Mouse (Mus musculus) liver, embryonic 13.5 days (tissue): ENCODE data around the gene Gmnn. TPM values are rescaled to one million over a fixed set of nuclear protein-coding genes. Genes with fewer than 3 reads are reported as not detected.

Source experiments
- ATAC-seq: fragments of 200-750 bp; cut with Nextera tagmentation; 2 replicates; pipeline ENCODE4 v1.8.0; 2017; ENCODE audit warnings: low read depth, mild to moderate bottlenecking, moderate number of reproducible peaks, moderate library complexity
- DNase-seq: peaks from one replicate; pipeline ENCODE4 v3.0.0; 2022
- H3K27ac ChIP-seq: fragments of 300-500 bp; sonication (generic); 2 replicates; pipeline ENCODE4 v1.5.1; 2015; ENCODE audit warnings: moderate library complexity, mild to moderate bottlenecking, inconsistent platforms
- H3K27me3 ChIP-seq: fragments of 300-500 bp; sonication (generic); 2 replicates; pipeline ENCODE4 v1.6.1; 2015; ENCODE audit warnings: mild to moderate bottlenecking, inconsistent platforms
- H3K36me3 ChIP-seq: fragments of 300-500 bp; sonication (generic); 2 replicates; pipeline ENCODE4 v1.6.1; 2015; ENCODE audit warnings: mild to moderate bottlenecking, inconsistent platforms
- H3K4me1 ChIP-seq: fragments of 300-500 bp; sonication (generic); replicated peaks from 2 replicates; pipeline ENCODE4 v1.6.1; 2015; ENCODE audit warnings: inconsistent platforms
- H3K4me2 ChIP-seq: fragments of 300-500 bp; sonication (generic); 2 replicates; pipeline ENCODE4 v1.6.1; 2015; ENCODE audit warnings: inconsistent platforms, mild to moderate bottlenecking, moderate library complexity
- H3K4me3 ChIP-seq: fragments of 300-500 bp; sonication (generic); replicated peaks from 2 replicates; pipeline ENCODE4 v1.5.1; 2015; ENCODE audit warnings: mild to moderate bottlenecking, inconsistent platforms
- H3K9ac ChIP-seq: fragments of 300-500 bp; sonication (generic); 2 replicates; pipeline ENCODE4 v1.6.1; 2015; ENCODE audit warnings: mild to moderate bottlenecking, inconsistent platforms
- H3K9me3 ChIP-seq: fragments of 300-500 bp; sonication (generic); replicated peaks from 2 replicates; pipeline ENCODE4 v1.6.1; 2016; ENCODE audit warnings: inconsistent platforms
- WGBS: fragments of 180-500 bp; shearing (Covaris S2); methylation state at CpG from one replicate; pipeline ENCODE4 v1.1.7; 2015; ENCODE audit not compliant: insufficient replicate concordance; 5-methylcytosine and 5-hydroxymethylcytosine counted together
- polyA plus RNA-seq: library from polyadenylated mRNA; unstranded; fragments of >200 nt; fragmentation: Nextera tagmentation; extraction: Ambion mirVana; gene quantifications from 2 replicates; pipeline ENCODE4 v1.2.1, GENCODE M21; 2015

Gene Gmnn
- polyA plus RNA-seq, 1 experiment from 2014 or later, result 154 TPM

DNA sequence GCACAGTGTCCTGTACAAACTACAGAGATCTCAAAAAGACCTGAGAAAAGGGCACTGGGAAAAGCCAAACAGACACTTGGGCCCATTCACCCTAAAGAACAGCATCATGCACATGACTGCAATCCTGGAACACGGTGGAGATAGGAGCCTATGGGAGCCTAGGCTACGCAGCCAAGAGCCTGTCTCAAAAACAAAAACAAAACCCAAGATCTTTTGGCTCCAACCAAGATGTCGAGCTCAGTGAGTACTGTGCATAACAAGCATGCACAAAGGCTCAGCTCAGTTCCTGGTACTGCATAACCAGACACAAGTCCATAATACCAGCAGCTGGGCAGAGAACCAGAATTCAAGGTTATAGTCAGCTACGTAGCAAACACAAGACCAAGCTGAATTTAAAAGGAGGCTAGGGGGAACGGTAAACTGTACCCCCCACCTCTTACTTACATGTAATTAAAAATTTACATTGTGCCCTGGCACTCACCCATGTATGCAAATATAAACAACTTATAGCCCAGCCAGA lies 1.3 kb downstream of the Gmnn start:
- Histone ChIP-seq H3K27ac (peak overlapping the region; percentile 98), H3K4me3 (peak overlapping the region; percentile 96), H3K27me3 (no peaks in the 10 kb centered on the region), H3K4me1 (peaks cover 46% of the 10 kb centered on the region), H3K9ac (peak overlapping the region; percentile 99), H3K9me3 (no peaks in the 10 kb centered on the region), H3K36me3 (peaks cover 45% of the 10 kb centered on the region), H3K4me2 (peak overlapping the region; percentile 82)
- WGBS, result 51% methylated on average over 5 of the region's 5 CpGs
- ATAC-seq, result no peak
- no peak for DNase-seq

- peak overlapping the region; percentile 99; the same call in 1 of the 2 replicates for H3K9ac ChIP-seq
- no peaks in the 10 kb centered on the region for H3K27me3 ChIP-seq
- DNase-seq (no peak), ATAC-seq (no peak)
- H3K9me3 ChIP-seq, result no peaks in the 10 kb centered on the region
- H3K36me3 ChIP-seq, result peaks cover 54% of the 10 kb centered on the region
- WGBS, result 51% methylated on average over 10 of the region's 10 CpGs
- H3K4me2 ChIP-seq, result peak overlapping the region; percentile 82
- no peak overlapping the region for H3K27ac ChIP-seq
- peaks cover 46% of the 10 kb centered on the region for H3K4me1 ChIP-seq
- H3K4me3 ChIP-seq, result peak overlapping the region; percentile 96
Measured at GRCm38 (mm10) chr13:24759451-24759850, 2.3 kb downstream of the Gmnn start.

- WGBS, result 43% methylated on average over 12 of the region's 12 CpGs
Measured at GRCm38 (mm10) chr13:24757820-24758564, 3.7 kb downstream of the Gmnn start.

GRCm38 (mm10) chr13:24756756-24757155 lies 5.0 kb downstream of the Gmnn start:
- no peak overlapping the region for H3K4me2 ChIP-seq
- WGBS, result 89% methylated on average over 3 of the region's 3 CpGs
- H3K9me3 ChIP-seq, result no peaks in the 10 kb centered on the region
- H3K36me3 ChIP-seq, result peaks cover 79% of the 10 kb centered on the region
- no peak overlapping the region for H3K4me3 ChIP-seq
- ATAC-seq (no peak), DNase-seq (no peak)
- peaks cover 30% of the 10 kb centered on the region for H3K4me1 ChIP-seq
- no peaks in the 10 kb centered on the region for H3K27me3 ChIP-seq
- no peak overlapping the region for H3K27ac ChIP-seq
- H3K9ac ChIP-seq, result no peak overlapping the region

More at GRCm38 (mm10) chr13:24757820-24758564, 3.7 kb downstream of the Gmnn start:
- H3K36me3 ChIP-seq, result peaks cover 67% of the 10 kb centered on the region
- peak overlapping the region; percentile 12; the same call in 1 of the 2 replicates for H3K4me3 ChIP-seq
- peak overlapping the region; percentile 82 for H3K4me2 ChIP-seq
- H3K27me3 ChIP-seq, result no peaks in the 10 kb centered on the region
- no peak overlapping the region for H3K27ac ChIP-seq
- DNase-seq (no peak), ATAC-seq (no peak)
- H3K9me3 ChIP-seq, result no peaks in the 10 kb centered on the region
- 0 out of 2 replicates have a peak overlapping the region, but pooled peaks have one; percentile 26 for H3K9ac ChIP-seq
- peaks cover 42% of the 10 kb centered on the region for H3K4me1 ChIP-seq

DNA sequence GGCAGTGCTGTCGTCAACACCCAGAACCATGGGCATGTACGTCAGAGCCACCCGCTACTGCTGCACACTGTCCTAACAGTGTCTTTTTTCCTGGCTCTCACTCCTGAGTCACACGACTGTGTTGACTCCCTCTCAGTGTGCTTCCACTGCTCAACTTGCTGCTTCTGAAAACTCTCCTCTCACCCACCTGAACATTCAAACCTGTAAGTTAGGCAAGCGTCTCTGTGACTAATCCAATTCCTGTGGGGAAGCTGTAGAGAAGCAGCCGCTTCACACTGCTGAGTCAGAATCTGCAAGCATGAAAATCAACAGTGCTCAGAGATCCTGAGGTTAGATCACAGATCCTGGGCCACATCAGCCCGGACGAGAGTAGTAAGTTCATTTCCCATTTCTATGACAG lies 10.3 kb downstream of the Gmnn start:
- Histone ChIP-seq H3K36me3 (peaks cover 93% of the 10 kb centered on the region), H3K4me2 (no peak overlapping the region), H3K4me1 (peaks cover 6% of the 10 kb centered on the region), H3K9me3 (no peaks in the 10 kb centered on the region), H3K27me3 (no peaks in the 10 kb centered on the region), H3K9ac (no peak overlapping the region), H3K4me3 (no peak overlapping the region), H3K27ac (no peak overlapping the region)
- ATAC-seq (no peak), DNase-seq (no peak)
- 86% methylated on average over 8 of the region's 8 CpGs for WGBS

- no peaks in the 10 kb centered on the region for H3K27me3 ChIP-seq
- no peak overlapping the region for H3K4me3 ChIP-seq
- H3K9me3 ChIP-seq, result no peaks in the 10 kb centered on the region
- H3K4me2 ChIP-seq, result no peak overlapping the region
- H3K27ac ChIP-seq, result no peak overlapping the region
- H3K9ac ChIP-seq, result no peak overlapping the region
- H3K36me3 ChIP-seq, result peaks cover 92% of the 10 kb centered on the region
- ATAC-seq, result no peak
- WGBS, result 91% methylated on average over 8 of the region's 8 CpGs
- DNase-seq, result no peak
- H3K4me1 ChIP-seq, result peaks cover 6% of the 10 kb centered on the region
Measured at GRCm38 (mm10) chr13:24750807-24751206, 10.9 kb downstream of the Gmnn start.

- Histone ChIP-seq H3K4me1 (peaks cover 6% of the 10 kb centered on the region), H3K27ac (no peak overlapping the region), H3K4me2 (no peak overlapping the region), H3K36me3 (peaks cover 78% of the 10 kb centered on the region), H3K9ac (no peak overlapping the region), H3K4me3 (no peak overlapping the region), H3K9me3 (no peaks in the 10 kb centered on the region), H3K27me3 (no peaks in the 10 kb centered on the region)
- 77% methylated on average over 3 of the region's 3 CpGs for WGBS
- no peak for ATAC-seq
- no peak for DNase-seq
Measured at GRCm38 (mm10) chr13:24747823-24748222, 13.9 kb downstream of the Gmnn start.

DNA sequence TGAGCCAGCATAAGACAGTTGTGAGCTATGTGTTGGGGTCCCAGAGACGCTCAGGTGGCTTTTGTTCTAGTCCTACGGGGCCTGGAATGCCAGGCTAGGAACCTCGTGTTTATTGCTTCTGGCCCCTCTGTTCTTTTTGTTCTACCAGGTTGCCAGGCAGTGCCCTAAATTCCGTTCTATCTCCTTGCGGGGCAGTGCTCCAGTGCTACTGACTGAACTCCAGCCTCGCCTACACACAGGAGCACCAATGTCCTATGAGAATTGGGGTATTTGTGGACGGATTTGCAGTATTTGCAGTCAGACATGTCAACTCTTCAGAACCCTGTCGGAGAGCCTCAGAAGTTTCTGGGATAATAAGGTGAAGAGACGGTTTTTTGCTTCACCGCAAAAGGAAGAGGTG lies 20.7 kb downstream of the Gmnn start, which contains the start of gene Armh2:
Gene Armh2 (plus strand): TSS at position 205 of the 400 bp plus-strand sequence.
- no peak for ATAC-seq
- H3K36me3 ChIP-seq, result peaks cover 39% of the 10 kb centered on the region
- WGBS, result 86% methylated on average over 10 of the region's 10 CpGs

DNA sequence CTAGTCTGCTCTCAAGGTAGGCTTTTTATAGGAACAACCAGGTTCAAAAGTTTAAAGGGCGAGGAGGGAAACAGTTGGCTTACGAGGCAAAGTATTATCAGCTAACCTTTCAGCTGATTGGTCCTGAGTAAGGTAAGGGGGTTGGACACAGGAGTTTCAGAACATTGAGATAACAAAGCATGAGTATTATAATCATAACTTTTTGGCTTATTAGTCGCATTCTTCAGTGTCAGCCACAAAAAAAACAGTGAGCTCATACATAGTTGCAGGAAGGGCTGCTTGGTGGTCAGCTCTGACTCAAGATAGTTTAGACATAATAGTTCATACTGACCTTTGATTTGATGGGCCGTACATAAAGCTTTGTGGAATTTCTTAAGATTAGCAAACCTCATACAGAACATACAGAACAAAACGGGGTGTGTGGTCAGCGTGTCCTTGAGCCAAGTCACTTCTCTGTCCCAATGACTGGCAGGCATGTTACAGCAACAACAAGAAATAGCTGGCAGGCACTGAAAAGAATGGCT lies 26.1 kb downstream of the Gmnn start:
- Histone ChIP-seq H3K9ac (no peak overlapping the region), H3K27me3 (no peaks in the 10 kb centered on the region), H3K36me3 (peaks cover 15% of the 10 kb centered on the region), H3K4me3 (no peak overlapping the region), H3K27ac (no peak overlapping the region), H3K9me3 (no peaks in the 10 kb centered on the region), H3K4me1 (no peaks in the 10 kb centered on the region), H3K4me2 (no peak overlapping the region)
- WGBS, result 78% methylated on average over 6 of the region's 6 CpGs
- no peak for ATAC-seq
- no peak for DNase-seq

More for the DNA sequence above, 20.7 kb downstream of the Gmnn start, which contains the start of gene Armh2:
- no peak for DNase-seq
- H3K9ac ChIP-seq, result no peak within 1 kb of the TSS
- H3K27me3 ChIP-seq, result no peaks in the 10 kb centered on the region
- H3K4me1 ChIP-seq, result no peaks in the 10 kb centered on the region
- no peak within 1 kb of the TSS for H3K27ac ChIP-seq
- no peak within 1 kb of the TSS for H3K4me3 ChIP-seq
- H3K9me3 ChIP-seq, result no peaks in the 10 kb centered on the region
- H3K4me2 ChIP-seq, result no peak within 1 kb of the TSS

DNA sequence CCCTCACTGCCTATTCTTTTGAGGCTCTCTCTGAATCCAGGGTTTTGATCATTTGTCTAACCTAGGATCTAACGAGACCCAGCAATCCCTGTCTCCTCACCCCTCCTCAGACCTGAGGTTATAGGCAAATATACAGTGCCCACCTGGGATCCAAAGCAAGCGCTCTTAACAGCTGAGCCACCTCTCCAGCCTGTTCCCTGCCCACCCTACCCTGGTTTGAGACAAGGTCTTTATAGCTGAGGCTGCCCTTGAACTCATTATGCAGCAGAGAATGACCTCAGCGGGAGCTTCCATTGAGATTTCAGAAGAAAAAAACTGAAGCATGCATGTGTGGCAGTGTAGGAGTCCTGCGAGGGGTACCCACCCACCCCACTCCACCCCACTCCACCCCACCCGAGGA lies 27.2 kb downstream of the Gmnn start:
- 84% methylated on average over 5 of the region's 5 CpGs for WGBS
- Histone ChIP-seq H3K27me3 (no peaks in the 10 kb centered on the region), H3K4me2 (no peak overlapping the region), H3K9me3 (no peaks in the 10 kb centered on the region), H3K9ac (no peak overlapping the region), H3K4me1 (no peaks in the 10 kb centered on the region), H3K4me3 (no peak overlapping the region), H3K27ac (no peak overlapping the region), H3K36me3 (peaks cover 6% of the 10 kb centered on the region; the same call in 1 of the 2 replicates)
- no peak for ATAC-seq
- DNase-seq, result no peak

DNA sequence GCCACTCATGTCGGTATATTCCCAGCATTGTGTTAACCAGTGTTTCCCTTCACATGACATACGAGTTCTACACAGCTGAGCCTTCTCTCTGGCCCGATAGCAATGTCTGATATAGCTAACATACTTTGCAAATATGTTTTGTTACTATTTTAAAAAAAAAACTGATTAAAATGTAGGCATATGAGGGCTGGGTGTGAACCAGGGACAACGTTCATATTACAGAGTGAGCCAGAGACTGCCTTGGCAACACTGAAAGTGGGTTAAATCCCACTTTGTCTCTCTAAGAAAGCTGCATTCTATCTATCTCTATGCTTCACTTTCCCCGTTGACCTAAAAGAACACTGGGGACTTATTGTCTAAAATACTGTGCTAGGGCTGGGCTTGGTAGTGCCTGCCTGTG lies 32.6 kb downstream of the Gmnn start:
- H3K27ac ChIP-seq, result no peak overlapping the region
- H3K9me3 ChIP-seq, result no peaks in the 10 kb centered on the region
- H3K9ac ChIP-seq, result no peak overlapping the region
- WGBS, result 70% methylated on average over 5 of the region's 5 CpGs
- DNase-seq, result no peak
- H3K27me3 ChIP-seq, result no peaks in the 10 kb centered on the region
- no peaks in the 10 kb centered on the region for H3K4me1 ChIP-seq
- no peak overlapping the region for H3K4me2 ChIP-seq
- no peaks in the 10 kb centered on the region for H3K36me3 ChIP-seq
- no peak for ATAC-seq
- no peak overlapping the region for H3K4me3 ChIP-seq
